Mouse (Mus musculus) neural tube, embryonic 13.5 days (tissue): ENCODE measurements around the gene Med29. TPM values are rescaled to one million over a fixed set of nuclear protein-coding genes. Genes with fewer than 3 reads are reported as not detected.

Experiments used
- ATAC-seq: fragments of 200-750 bp; cut with Nextera tagmentation; 2 replicates; pipeline ENCODE4 v1.8.0; 2017; ENCODE audit warnings: low read depth, mild to moderate bottlenecking, moderate TSS enrichment, moderate library complexity
- H3K27ac ChIP-seq: fragments of 300-500 bp; sonication (generic); replicated peaks from 2 replicates; pipeline ENCODE4 v1.5.1; 2015; ENCODE audit warnings: moderate library complexity, mild to moderate bottlenecking, inconsistent platforms
- H3K27me3 ChIP-seq: fragments of 300-500 bp; sonication (generic); 2 replicates; pipeline ENCODE4 v1.6.1; 2015; ENCODE audit warnings: mild to moderate bottlenecking, inconsistent platforms
- H3K36me3 ChIP-seq: fragments of 300-500 bp; sonication (generic); 2 replicates; pipeline ENCODE4 v1.6.1; 2015; ENCODE audit warnings: mild to moderate bottlenecking, inconsistent platforms
- H3K4me1 ChIP-seq: fragments of 300-500 bp; sonication (generic); replicated peaks from 2 replicates; pipeline ENCODE4 v1.6.1; 2015; ENCODE audit warnings: inconsistent platforms
- H3K4me2 ChIP-seq: fragments of 300-500 bp; sonication (generic); 2 replicates; pipeline ENCODE4 v1.6.1; 2015; ENCODE audit warnings: inconsistent platforms, mild to moderate bottlenecking, moderate library complexity
- H3K4me3 ChIP-seq: fragments of 300-500 bp; sonication (generic); 2 replicates; pipeline ENCODE4 v1.5.1; 2015; ENCODE audit warnings: mild to moderate bottlenecking, inconsistent platforms
- H3K9ac ChIP-seq: fragments of 300-500 bp; sonication (generic); 2 replicates; pipeline ENCODE4 v1.6.1; 2015; ENCODE audit warnings: moderate library complexity, mild to moderate bottlenecking, inconsistent platforms
- H3K9me3 ChIP-seq: fragments of 300-500 bp; sonication (generic); 2 replicates; pipeline ENCODE4 v1.6.1; 2016; ENCODE audit warnings: inconsistent platforms
- WGBS: fragments of 180-500 bp; shearing (Covaris S2); methylation state at CpG from one replicate; pipeline ENCODE4 v1.1.7; 2015; 5-methylcytosine and 5-hydroxymethylcytosine counted together
- polyA plus RNA-seq: library from polyadenylated mRNA; unstranded; fragments of >200 nt; fragmentation: Nextera tagmentation; extraction: Ambion mirVana; gene quantifications from 2 replicates; pipeline ENCODE4 v1.2.1, GENCODE M21; 2015

Med29 gene
- polyA plus RNA-seq, 1 experiment from 2014 or later: 45.4 TPM

GRCm38 (mm10) chr7:28372251-28373108 is 20.0 kb downstream of the Med29 start, which contains the start of gene Plekhg2:
TSS of gene Plekhg2 (minus strand) at chr7:28372599.
- peak; percentile 85 for ATAC-seq
- H3K27me3 ChIP-seq: no peaks in the 10 kb centered on the region
- H3K4me3 ChIP-seq: peak within 1 kb of the TSS; percentile 64
- H3K9ac ChIP-seq: peak within 1 kb of the TSS; percentile 84
- H3K4me1 ChIP-seq: peaks cover 60% of the 10 kb centered on the region
- peaks cover 22% of the 10 kb centered on the region for H3K36me3 ChIP-seq
- peak within 1 kb of the TSS; percentile 78 for H3K4me2 ChIP-seq
- H3K9me3 ChIP-seq: no peaks in the 10 kb centered on the region
- WGBS: under 1% methylated on average over 65 of the region's 66 CpGs
- H3K27ac ChIP-seq: peak within 1 kb of the TSS; percentile 91

- Histone ChIP-seq H3K27me3 (no peaks in the 10 kb centered on the region), H3K9ac (peak overlapping the region; percentile 84), H3K4me1 (peaks cover 52% of the 10 kb centered on the region), H3K4me3 (peak overlapping the region; percentile 64), H3K9me3 (no peaks in the 10 kb centered on the region), H3K36me3 (peaks cover 32% of the 10 kb centered on the region), H3K4me2 (peak overlapping the region; percentile 78), H3K27ac (peak overlapping the region; percentile 91)
- peak; percentile 6; the same call in 1 of the 2 replicates for ATAC-seq
- under 1% methylated on average over 42 of the region's 43 CpGs for WGBS
Measured at GRCm38 (mm10) chr7:28371514-28371989, 21.0 kb downstream of the Med29 start.

GRCm38 (mm10) chr7:28370977-28371513 is 21.5 kb downstream of the Med29 start:
- Histone ChIP-seq H3K4me1 (peaks cover 47% of the 10 kb centered on the region), H3K4me3 (peak overlapping the region; percentile 64), H3K4me2 (peak overlapping the region; percentile 78), H3K9ac (peak overlapping the region; percentile 84), H3K27me3 (no peaks in the 10 kb centered on the region), H3K27ac (peak overlapping the region; percentile 91), H3K9me3 (no peaks in the 10 kb centered on the region), H3K36me3 (peaks cover 37% of the 10 kb centered on the region)
- ATAC-seq: no peak
- WGBS: 8% methylated on average over 11 of the region's 11 CpGs

- no peak for ATAC-seq
- H3K9me3 ChIP-seq: no peaks in the 10 kb centered on the region
- H3K9ac ChIP-seq: peak overlapping the region; percentile 84; the same call in 1 of the 2 replicates
- H3K36me3 ChIP-seq: peaks cover 45% of the 10 kb centered on the region
- peak overlapping the region; percentile 64 for H3K4me3 ChIP-seq
- H3K27me3 ChIP-seq: no peaks in the 10 kb centered on the region
- H3K4me2 ChIP-seq: peak overlapping the region; percentile 78
- H3K27ac ChIP-seq: no peak overlapping the region
- 93% methylated on average over 14 of the region's 14 CpGs for WGBS
- H3K4me1 ChIP-seq: peaks cover 37% of the 10 kb centered on the region
Measured at GRCm38 (mm10) chr7:28370051-28370450, 22.5 kb downstream of the Med29 start.

GRCm38 (mm10) chr7:28368276-28368920 is 24.1 kb downstream of the Med29 start:
- no peak overlapping the region for H3K4me3 ChIP-seq
- ATAC-seq: no peak
- 93% methylated on average over 16 of the region's 16 CpGs for WGBS
- H3K27me3 ChIP-seq: no peaks in the 10 kb centered on the region
- no peak overlapping the region for H3K4me2 ChIP-seq
- no peak overlapping the region for H3K9ac ChIP-seq
- no peak overlapping the region for H3K27ac ChIP-seq
- H3K36me3 ChIP-seq: peaks cover 61% of the 10 kb centered on the region
- no peaks in the 10 kb centered on the region for H3K9me3 ChIP-seq
- H3K4me1 ChIP-seq: peaks cover 28% of the 10 kb centered on the region

GRCm38 (mm10) chr7:28367663-28368275 is 24.7 kb downstream of the Med29 start:
- H3K36me3 ChIP-seq: peaks cover 65% of the 10 kb centered on the region
- no peak for ATAC-seq

GRCm38 (mm10) chr7:28362441-28363060 is 30.0 kb downstream of the Med29 start:
- H3K27ac ChIP-seq: no peak overlapping the region
- H3K27me3 ChIP-seq: no peaks in the 10 kb centered on the region
- no peak overlapping the region for H3K9ac ChIP-seq
- no peak overlapping the region for H3K4me2 ChIP-seq
- H3K4me1 ChIP-seq: peaks cover 14% of the 10 kb centered on the region; the same call in 1 of the 2 replicates
- 90% methylated on average over 16 of the region's 16 CpGs for WGBS
- ATAC-seq: no peak
- H3K9me3 ChIP-seq: no peaks in the 10 kb centered on the region
- no peak overlapping the region for H3K4me3 ChIP-seq
- peaks cover 84% of the 10 kb centered on the region for H3K36me3 ChIP-seq

More at GRCm38 (mm10) chr7:28367663-28368275, 24.7 kb downstream of the Med29 start:
- Histone ChIP-seq H3K4me2 (no peak overlapping the region), H3K27me3 (no peaks in the 10 kb centered on the region), H3K9me3 (no peaks in the 10 kb centered on the region), H3K4me3 (no peak overlapping the region), H3K4me1 (peaks cover 28% of the 10 kb centered on the region), H3K27ac (no peak overlapping the region), H3K9ac (no peak overlapping the region)
- WGBS: 91% methylated on average over 16 of the region's 16 CpGs

GRCm38 (mm10) chr7:28361647-28362341 is 30.7 kb downstream of the Med29 start:
- Histone ChIP-seq H3K27ac (no peak overlapping the region), H3K36me3 (peaks cover 76% of the 10 kb centered on the region), H3K4me1 (peaks cover 21% of the 10 kb centered on the region), H3K27me3 (no peaks in the 10 kb centered on the region), H3K9ac (no peak overlapping the region), H3K9me3 (no peaks in the 10 kb centered on the region), H3K4me2 (no peak overlapping the region), H3K4me3 (no peak overlapping the region)
- WGBS: 96% methylated on average over 20 of the region's 20 CpGs
- ATAC-seq: no peak

GRCm38 (mm10) chr7:28360291-28360690 is 32.2 kb downstream of the Med29 start:
- no peak overlapping the region for H3K4me3 ChIP-seq
- WGBS: 92% methylated on average over 6 of the region's 6 CpGs
- H3K36me3 ChIP-seq: peaks cover 65% of the 10 kb centered on the region
- H3K9me3 ChIP-seq: no peaks in the 10 kb centered on the region
- no peaks in the 10 kb centered on the region for H3K27me3 ChIP-seq
- no peak overlapping the region for H3K4me2 ChIP-seq
- peaks cover 24% of the 10 kb centered on the region for H3K4me1 ChIP-seq
- H3K27ac ChIP-seq: no peak overlapping the region
- no peak for ATAC-seq
- H3K9ac ChIP-seq: no peak overlapping the region

GRCm38 (mm10) chr7:28359854-28360253 is 32.7 kb downstream of the Med29 start:
- Histone ChIP-seq H3K9me3 (no peaks in the 10 kb centered on the region), H3K36me3 (peaks cover 64% of the 10 kb centered on the region), H3K27me3 (no peaks in the 10 kb centered on the region), H3K27ac (no peak overlapping the region), H3K4me1 (peaks cover 24% of the 10 kb centered on the region), H3K4me3 (no peak overlapping the region), H3K4me2 (no peak overlapping the region), H3K9ac (no peak overlapping the region)
- ATAC-seq: no peak
- 91% methylated on average over 10 of the region's 10 CpGs for WGBS

- Histone ChIP-seq H3K4me2 (no peak overlapping the region), H3K4me1 (peaks cover 24% of the 10 kb centered on the region), H3K4me3 (no peak overlapping the region), H3K9ac (peak overlapping the region; percentile 14; the same call in 1 of the 2 replicates), H3K27me3 (no peaks in the 10 kb centered on the region), H3K27ac (0 out of 2 replicates have a peak overlapping the region, but pooled peaks have one; percentile 52), H3K36me3 (peaks cover 64% of the 10 kb centered on the region), H3K9me3 (no peaks in the 10 kb centered on the region)
- ATAC-seq: no peak
- 77% methylated on average over 7 of the region's 7 CpGs for WGBS
Measured at GRCm38 (mm10) chr7:28358431-28358830, 34.1 kb downstream of the Med29 start.
